Mouse (Mus musculus) right cerebral cortex, postnatal 36 days (tissue): ENCODE measurements at regions not wholly inside any gene's neighbourhood (a gene's known extent, or its start where the extent isn't known, plus 50 kb on each side); places are given as distances from the start of the nearest gene placed in this dataset.

Experiments used
- DNase-seq, 2 experiments: peaks; one replicate each; pipeline ENCODE4 v3.0.0; 2022; ENCODE audit warnings: low spot score in 2 of 2, mixed read lengths in 1 of 2

GRCm38 (mm10) chr1:149760440-149760839 lies 200.7 kb downstream of the Pla2g4a start:
- no peak for DNase-seq

GRCm38 (mm10) chr1:149758783-149759132 lies 202.3 kb downstream of the Pla2g4a start:
- DNase-seq: no peak

- no peak for DNase-seq
Observed at GRCm38 (mm10) chr1:149758092-149758782, 202.9 kb downstream of the Pla2g4a start.

DNA sequence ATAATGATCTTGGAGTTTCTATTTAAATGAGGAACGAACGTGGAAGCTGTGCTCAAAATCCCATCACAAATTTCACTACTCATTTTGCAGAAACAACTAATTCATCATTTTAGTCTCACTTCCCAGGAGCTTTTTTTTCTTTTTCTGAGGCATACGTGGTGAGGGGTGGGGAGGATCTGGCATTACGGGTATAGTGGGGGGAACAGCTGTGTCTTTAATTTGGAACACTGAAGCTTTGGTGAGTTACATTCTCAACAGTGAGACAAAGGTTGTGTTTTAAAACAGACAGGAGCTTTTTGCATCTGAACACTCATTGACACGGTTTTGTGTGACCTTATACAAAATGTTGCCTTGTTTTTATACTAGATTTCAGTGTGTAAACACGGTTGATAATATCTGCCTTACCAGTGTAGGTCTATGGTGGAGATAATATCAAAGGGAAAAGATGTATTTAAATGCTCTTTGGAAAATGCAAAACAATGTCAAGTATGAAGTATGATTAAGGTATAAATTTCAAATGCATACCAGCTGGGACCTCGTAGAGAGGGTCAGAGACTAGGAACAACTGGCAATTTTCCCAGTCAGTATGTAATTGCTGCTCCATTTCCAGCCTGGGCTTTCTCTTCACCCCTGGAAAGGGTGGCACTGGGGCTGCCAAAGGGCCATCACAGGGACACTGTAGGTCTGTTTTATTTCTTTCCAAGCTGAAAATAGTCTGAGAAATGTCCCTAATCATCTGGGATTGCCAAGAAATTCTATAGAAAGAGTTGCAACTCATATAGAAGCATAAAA lies 207.6 kb downstream of the Pla2g4a start:
- no peak for DNase-seq

DNA sequence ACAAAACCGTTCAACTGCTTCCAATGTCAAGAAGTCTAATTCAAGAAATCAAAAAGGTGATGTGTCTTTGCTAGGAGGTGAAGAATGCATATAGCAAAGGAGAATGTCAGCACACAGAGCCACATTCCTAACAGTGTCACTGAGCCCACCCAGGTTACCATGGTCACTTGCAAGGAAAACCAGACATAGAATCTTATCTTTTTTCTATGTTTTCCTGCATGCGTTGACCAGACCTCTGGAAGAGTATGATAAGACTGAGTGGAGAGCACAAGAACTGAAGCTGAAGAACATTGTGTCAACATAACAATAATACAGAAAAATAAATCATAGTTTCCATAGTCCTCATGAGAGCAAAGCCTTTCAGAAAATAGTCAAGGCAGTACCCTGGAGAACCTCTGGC lies 211.7 kb downstream of the Pla2g4a start:
- DNase-seq: no peak

DNA sequence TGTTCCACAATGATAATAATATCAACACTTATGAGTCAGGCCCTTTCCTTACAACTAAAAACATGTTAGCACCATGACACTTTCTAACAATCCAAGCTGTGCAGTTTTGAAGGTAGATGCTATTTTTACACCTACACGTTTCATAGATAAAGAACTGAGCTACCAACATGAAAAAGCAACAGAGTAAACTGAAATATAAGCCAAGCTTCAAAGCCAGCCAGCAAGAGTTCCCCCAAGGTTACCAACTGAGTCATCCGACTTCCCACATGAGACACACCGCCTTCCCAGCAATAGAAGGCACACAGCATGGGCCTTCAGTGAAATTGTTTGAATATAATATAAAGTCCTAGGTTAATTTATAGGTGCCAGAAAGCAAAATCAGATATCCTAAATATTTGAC lies 222.1 kb downstream of the Pla2g4a start:
- DNase-seq: peak in 1 of 2 experiments; percentile 10

GRCm38 (mm10) chr1:149734241-149734640 lies 226.8 kb downstream of the Pla2g4a start:
- DNase-seq: no peak

- no peak for DNase-seq
Observed at GRCm38 (mm10) chr1:149715171-149715570, 245.9 kb downstream of the Pla2g4a start.

GRCm38 (mm10) chr1:149712330-149712729 lies 248.8 kb downstream of the Pla2g4a start:
- DNase-seq: no peak

DNA sequence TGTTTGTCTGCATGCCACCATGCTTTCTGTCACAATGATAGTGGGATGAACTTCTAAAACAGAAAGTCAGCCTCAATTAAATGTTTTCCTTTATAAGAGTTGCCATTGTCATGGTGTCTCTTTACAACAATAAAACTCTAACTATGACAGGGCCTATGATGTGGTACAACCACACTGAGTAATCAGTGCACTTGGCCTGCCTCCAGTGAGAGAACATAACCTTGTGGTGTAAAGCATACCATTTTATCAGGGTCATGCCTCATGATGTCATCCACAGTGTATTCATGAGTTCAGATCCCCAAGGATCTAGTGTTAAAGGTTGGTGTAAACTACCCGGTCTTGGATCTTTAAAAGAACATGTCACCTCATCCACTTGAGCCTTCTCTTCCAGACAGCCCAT lies 255.9 kb downstream of the Pla2g4a start:
- no peak for DNase-seq

GRCm38 (mm10) chr1:149699411-149699810 lies 261.7 kb downstream of the Pla2g4a start:
- no peak for DNase-seq

DNA sequence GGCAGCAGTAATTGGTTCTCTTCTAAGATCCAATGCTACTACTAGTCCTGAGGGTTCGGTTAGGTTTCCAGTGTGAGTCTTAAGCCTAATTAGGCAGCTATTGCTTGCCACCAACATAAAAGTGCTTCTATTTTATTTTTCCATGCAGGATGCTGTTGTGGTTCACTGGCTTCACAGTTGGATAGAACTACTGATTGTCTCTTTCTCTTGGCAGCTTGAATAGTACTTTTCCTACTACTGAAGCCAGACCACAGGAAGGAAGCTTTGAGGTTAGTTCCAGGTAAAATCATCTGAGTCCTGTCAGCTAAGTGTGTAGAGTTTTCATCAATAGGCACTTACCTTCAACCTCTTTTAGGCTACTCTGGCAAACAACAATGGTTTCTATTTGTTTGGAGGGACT lies 286.9 kb downstream of the Pla2g4a start:
- no peak for DNase-seq

DNA sequence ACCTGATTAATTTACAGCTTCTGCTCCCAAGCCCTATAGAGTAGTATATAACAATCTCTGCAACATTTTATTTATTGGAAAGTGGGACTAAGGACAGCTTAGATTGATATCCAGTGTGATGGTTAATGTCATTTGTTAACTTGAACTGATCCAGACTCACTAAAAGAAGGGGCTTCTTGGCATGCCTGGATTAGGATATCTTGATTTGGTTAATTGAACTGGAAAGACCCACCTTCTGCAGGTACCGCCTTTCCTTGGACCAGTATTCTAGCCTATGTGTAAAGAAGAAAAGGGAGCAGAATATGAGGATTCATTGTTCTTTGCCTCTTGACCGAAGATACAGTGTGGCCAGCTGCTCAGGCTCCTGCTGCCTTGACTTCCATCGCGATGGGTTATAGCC lies 288.5 kb downstream of the Pla2g4a start:
- no peak for DNase-seq

DNA sequence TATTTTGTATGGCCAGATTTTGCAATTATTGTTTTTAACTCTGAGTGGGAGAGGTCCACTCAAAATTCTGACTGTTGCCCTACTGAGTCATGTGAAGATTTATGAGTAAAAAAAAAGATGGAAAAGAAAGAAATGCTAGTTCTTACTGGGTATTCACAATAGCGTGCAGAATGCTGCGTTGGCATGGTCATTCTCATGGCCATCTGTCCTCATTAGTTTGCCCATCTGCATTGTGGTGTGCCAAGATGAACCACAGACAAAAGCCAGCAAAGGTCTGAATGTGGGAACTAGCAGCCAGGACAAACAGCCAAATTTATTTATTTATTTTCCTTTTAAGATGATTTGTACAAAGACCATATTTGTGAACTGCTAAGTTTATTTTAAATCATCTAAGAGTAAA lies 289.0 kb downstream of the Pla2g4a start:
- DNase-seq: no peak

DNA sequence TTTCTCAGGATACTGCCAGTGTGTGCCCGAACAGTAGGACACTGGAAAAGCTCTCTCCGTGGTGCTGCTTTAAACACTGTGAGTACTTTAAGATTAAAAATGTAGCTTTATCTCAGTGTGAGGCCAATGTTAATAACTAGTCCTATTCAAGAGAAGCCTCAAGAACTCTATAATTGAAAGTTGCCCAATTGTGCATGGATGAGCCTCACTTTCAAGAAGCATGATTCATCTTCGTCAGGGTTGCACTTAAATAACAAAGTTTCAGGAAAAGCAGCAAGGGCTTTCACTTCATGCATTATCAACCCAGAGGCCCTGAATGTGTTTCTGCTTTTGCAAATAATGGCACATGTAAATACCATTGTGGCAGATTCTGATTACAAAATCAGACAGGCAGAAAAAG lies 290.0 kb downstream of the Pla2g4a start:
- no peak for DNase-seq
